Mouse (Mus musculus) testis, adult 2 months (tissue): ENCODE measurements at regions not wholly inside any gene's neighbourhood (a gene's known extent, or its start where the extent isn't known, plus 50 kb on each side); places are given as distances from the start of the nearest gene placed in this dataset.

Source experiments
- H3K27ac ChIP-seq: fragments of 200-500 bp; 2 replicates; pipeline ENCODE4 v1.5.1; 2012; ENCODE audit warnings: low read depth, low read length; ENCODE audit not compliant: control insufficient read depth, insufficient read depth
- H3K27me3 ChIP-seq: fragments of 200-500 bp; 2 replicates; pipeline ENCODE4 v1.6.1; 2012; ENCODE audit warnings: mild to moderate bottlenecking, low read length, moderate library complexity; ENCODE audit not compliant: control insufficient read depth, insufficient read depth
- H3K36me3 ChIP-seq: fragments of 200-500 bp; 2 replicates; pipeline ENCODE4 v1.6.1; 2012; ENCODE audit warnings: mild to moderate bottlenecking, low read length; ENCODE audit not compliant: control insufficient read depth, insufficient read depth
- H3K4me1 ChIP-seq: fragments of 200-500 bp; 2 replicates; pipeline ENCODE4 v1.6.1; 2012; ENCODE audit warnings: low read length; ENCODE audit not compliant: control insufficient read depth, insufficient read depth
- H3K4me3 ChIP-seq: fragments of 200-500 bp; 2 replicates; pipeline ENCODE4 v1.5.1; 2012; ENCODE audit warnings: low read depth, mild to moderate bottlenecking, low read length, moderate library complexity, mixed read lengths; ENCODE audit not compliant: control insufficient read depth
- CTCF ChIP-seq: fragments of 200-500 bp; IDR thresholded peaks from 2 replicates; pipeline ENCODE4 v1.5.1; 2012; ENCODE audit warnings: low read depth, mild to moderate bottlenecking, inconsistent platforms, low read length, moderate library complexity; ENCODE audit not compliant: control insufficient read depth, insufficient read depth, insufficient replicate concordance
- POLR2A ChIP-seq: fragments of 200-500 bp; IDR thresholded peaks from 2 replicates; pipeline ENCODE4 v1.6.1; 2012; ENCODE audit warnings: low read depth, mild to moderate bottlenecking, inconsistent platforms, low read length, moderate library complexity; ENCODE audit not compliant: control insufficient read depth

DNA sequence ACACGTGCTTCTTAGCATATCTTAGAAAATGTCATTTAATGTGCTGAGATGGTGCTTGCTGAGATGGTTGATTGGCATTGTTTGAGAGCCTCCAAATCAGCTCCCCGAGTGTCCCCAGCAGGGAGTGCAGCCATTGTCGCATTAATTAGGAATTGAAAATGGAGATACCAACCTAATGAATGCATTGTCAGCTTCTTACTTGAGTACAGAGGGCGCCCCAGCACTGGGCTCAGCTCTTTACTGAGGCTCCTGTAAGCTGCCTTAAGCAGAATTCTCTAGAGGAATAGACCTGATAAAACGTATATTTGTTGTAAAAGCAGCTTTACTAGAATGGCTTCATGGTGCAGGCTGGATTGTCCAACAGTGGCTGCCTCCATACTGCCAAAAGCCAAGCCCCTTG is 415.1 kb upstream of the Gulo start:
- no peak overlapping the region for H3K27ac ChIP-seq
- no peaks in the 10 kb centered on the region for H3K36me3 ChIP-seq
- H3K4me1 ChIP-seq = peaks cover 2% of the 10 kb centered on the region; the same call in 1 of the 2 replicates
- H3K27me3 ChIP-seq = no peaks in the 10 kb centered on the region
- no peak for TF ChIP-seq POLR2A
- TF ChIP-seq CTCF = no peak
- no peak overlapping the region for H3K4me3 ChIP-seq
